Mouse (Mus musculus) ES-E14 (cell line): ENCODE results near the gene Gm36079.
"Not testable (repeated sequence)": the region's sequence is repeated elsewhere in the genome, so short reads cannot be mapped to it uniquely, and the experiment has no call there.

Experiments
- CHD2 ChIP-seq: IDR thresholded peaks from 2 replicates; pipeline ENCODE4 v1.6.1; 2014; ENCODE audit warnings: mild to moderate bottlenecking, low read depth, low read length, inconsistent platforms
- HCFC1 ChIP-seq: IDR thresholded peaks from 2 replicates; pipeline ENCODE4 v1.6.1; 2012; ENCODE audit warnings: low read length, inconsistent platforms, borderline replicate concordance; ENCODE audit not compliant: insufficient read depth
- MAFK ChIP-seq: IDR thresholded peaks from 2 replicates; pipeline ENCODE4 v1.6.1; 2014; ENCODE audit warnings: mild to moderate bottlenecking, low read depth, low read length, inconsistent platforms; ENCODE audit not compliant: insufficient read depth
- ZC3H11A ChIP-seq: IDR thresholded peaks from 2 replicates; pipeline ENCODE4 v1.6.1; 2012; ENCODE audit warnings: low read depth, mild to moderate bottlenecking, inconsistent platforms, low read length, borderline replicate concordance
- ZNF384 ChIP-seq: IDR thresholded peaks from 2 replicates; pipeline ENCODE4 v1.6.1; 2012; ENCODE audit warnings: low read depth, low read length, inconsistent platforms

DNA sequence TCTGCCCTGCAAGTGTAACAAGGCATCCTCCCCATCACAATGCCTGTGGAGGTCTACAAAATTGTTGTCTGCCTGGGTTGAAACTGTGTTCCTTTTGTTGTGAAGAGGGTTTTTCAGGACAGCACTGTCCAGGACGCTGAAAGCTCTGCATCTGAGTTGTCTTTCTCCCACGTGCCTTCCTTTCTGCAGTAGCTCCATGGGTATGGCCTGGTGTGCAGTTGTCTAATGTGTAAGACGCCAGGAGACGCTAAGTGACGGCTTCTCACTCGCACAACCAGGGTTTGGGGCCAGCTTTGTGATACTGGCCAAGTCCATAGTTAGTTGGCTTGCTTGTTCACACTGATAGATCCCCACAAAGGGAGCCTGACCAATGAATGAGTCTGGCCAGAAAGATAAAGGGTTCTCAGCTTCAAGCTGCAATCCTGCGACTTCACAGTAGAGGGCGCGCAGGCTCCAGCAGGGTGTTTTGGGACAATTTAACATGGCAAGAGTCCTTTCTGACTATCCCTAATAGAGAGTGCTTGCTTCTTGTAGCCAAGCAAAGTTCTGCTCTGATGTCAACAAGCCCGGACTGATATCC lies 34.8 kb downstream of the Gm36079 start:
- TF ChIP-seq MAFK, HCFC1, CHD2, ZC3H11A, ZNF384: not testable (repeated sequence)
